Mouse (Mus musculus) layer of hippocampus, adult 9-10 months (tissue): ENCODE data around the gene Pnrc2.

Experiments used
- DNase-seq: peaks from one replicate; pipeline ENCODE4 v3.0.0; 2022; ENCODE audit warnings: low spot score

Pnrc2 gene

DNA sequence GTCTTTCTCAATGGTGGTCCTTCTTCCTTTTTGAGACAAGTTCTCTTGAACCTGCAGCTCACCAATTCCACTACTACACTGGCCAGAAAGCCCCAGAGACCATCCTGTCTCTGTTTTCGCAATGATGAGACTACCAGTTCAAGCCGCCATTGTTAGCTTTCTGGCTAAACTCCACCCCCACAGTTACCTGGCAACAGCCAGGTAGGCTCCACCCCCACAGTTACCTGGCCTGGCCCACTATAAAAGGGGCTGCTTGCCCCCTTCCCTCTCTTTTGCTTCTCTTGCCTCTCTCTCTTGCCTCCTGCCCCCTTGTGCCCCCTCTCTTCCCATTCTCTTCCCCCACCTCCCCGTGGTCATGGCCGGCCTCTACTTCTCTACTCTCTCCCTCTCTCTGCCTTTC, 51.9 kb downstream of the Pnrc2 start:
- no peak for DNase-seq
